Mouse (Mus musculus): ENCODE data around the gene Grip2. TPM values are rescaled to one million over a fixed set of nuclear protein-coding genes. Genes with fewer than 3 reads are reported as not detected.
A peak's percentile ranks its signal among the peaks of the same experiment; 100 is the strongest.

The Grip2 gene
- polyA plus RNA-seq, 1 experiment, result 20.0 TPM

DNA sequence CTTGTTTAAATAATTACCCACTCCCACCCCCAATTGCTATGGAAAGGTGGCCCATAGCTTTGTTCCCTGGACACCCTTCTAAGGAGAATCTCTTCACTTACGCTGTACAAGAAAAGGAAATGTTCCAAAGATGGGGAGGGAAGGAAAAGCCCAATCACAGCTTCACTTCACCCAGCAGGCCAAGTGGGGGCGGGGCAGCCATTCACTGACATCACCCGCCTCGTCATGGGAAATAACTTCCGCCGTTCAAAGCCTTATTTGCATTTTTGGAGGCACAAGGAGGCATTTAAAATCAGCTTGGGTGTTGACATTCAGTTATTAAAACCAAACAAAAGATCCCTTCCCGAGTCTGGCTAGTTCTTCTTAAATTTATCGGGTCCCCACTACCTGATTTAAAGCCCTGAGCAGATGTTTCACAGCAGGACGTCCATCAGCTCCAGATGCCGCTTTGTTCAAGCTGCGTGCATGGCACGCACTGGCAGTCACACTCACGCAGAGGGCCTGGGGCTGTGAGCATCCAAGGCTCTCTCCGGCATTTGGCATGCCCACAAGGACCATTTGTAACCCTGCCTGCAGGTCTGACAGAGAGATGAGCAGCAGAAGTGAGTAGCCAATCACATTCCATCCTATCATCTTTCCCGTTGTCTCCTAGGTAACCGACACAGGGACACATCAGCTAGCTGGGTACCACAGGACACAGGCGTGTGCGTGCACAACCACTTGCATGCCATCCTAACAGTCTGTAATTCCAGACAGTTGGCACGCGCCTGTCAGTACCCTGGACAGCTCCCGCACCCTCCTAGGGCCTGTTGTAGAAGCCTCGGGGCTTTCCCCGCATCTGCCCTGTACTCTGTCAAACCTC, 12.2 kb upstream of the Grip2 start:
- peak overlapping the region; percentile 25 for H3K4me3 ChIP-seq (ENCODE audit: insufficient read depth, low read length)
- no peak overlapping the region for H3K27ac ChIP-seq (ENCODE audit: insufficient read depth, low read length)
- no peak for TF ChIP-seq CTCF (IDR thresholded peaks at IDR 0.05; ENCODE audit: extremely low read depth, insufficient read depth, low read length)
- no peak for TF ChIP-seq POLR2A (IDR thresholded peaks at IDR 0.05; ENCODE audit: extremely low read depth, insufficient read depth, low read length)
- H3K4me1 ChIP-seq (ENCODE audit: control insufficient read depth, insufficient read depth, low read length), result no peaks in the 10 kb centered on the region

DNA sequence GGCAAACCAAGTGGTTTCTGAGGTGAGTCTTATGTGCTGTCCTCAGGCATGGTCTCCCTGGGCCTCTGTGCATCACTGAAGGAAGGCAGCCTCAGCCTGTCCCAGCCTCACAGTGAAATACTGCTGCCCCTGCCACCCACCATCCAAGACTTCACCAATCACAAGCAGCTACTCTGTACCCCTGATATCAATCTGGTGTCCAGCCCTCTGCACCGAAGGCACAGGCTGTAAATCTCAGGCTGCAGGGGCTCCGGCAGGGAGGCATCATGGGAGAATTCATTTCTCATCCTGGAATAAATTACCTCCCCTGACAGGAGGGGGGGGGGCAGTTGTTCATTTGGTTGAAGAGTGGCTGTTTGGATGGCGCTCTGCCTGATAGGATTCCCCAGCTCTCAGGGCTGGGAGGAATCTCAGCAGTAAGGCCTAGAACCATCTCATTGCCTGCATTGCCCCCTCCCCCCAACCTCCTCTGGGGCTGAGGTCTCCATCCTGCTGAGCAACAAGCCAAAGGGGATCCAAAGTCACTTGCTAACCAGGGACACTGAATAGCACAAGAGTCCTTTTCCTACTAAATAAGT, 5.9 kb upstream of the Grip2 start:
- Histone ChIP-seq H3K4me3 (ENCODE audit: insufficient read depth, low read length) (no peak overlapping the region), H3K27ac (ENCODE audit: insufficient read depth, low read length) (no peak overlapping the region), H3K4me1 (ENCODE audit: control insufficient read depth, insufficient read depth, low read length) (no peaks in the 10 kb centered on the region)
- TF ChIP-seq CTCF (IDR thresholded peaks at IDR 0.05; ENCODE audit: extremely low read depth, insufficient read depth, low read length) (no peak), POLR2A (IDR thresholded peaks at IDR 0.05; ENCODE audit: extremely low read depth, insufficient read depth, low read length) (no peak)

DNA sequence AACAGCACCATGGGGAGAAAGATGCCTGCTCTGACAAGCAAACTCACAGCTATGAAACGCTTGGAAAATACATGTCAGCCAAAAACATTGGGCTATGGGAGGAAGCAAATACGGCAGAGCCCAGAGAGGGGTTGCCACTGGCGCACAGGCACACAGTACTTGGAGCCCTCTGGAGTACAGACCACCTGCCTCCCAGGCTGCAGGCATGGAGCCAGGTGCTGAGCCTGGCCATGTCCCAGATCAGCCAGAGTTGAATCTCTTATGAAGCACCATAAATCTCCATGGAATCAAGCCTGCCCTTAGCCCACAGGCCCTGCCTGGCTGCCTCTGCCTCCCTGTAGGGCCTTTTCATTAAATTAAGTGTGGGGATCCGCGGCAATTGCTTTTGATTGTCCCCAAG, 876 bp upstream of the Grip2 start:
- TF ChIP-seq POLR2A (IDR thresholded peaks at IDR 0.05; ENCODE audit: extremely low read depth, insufficient read depth, low read length), result no peak
- TF ChIP-seq CTCF (IDR thresholded peaks at IDR 0.05; ENCODE audit: extremely low read depth, insufficient read depth, low read length), result no peak
- no peak overlapping the region for H3K4me3 ChIP-seq (ENCODE audit: insufficient read depth, low read length)
- no peaks in the 10 kb centered on the region for H3K4me1 ChIP-seq (ENCODE audit: control insufficient read depth, insufficient read depth, low read length)
- H3K27ac ChIP-seq (ENCODE audit: insufficient read depth, low read length), result no peak overlapping the region

DNA sequence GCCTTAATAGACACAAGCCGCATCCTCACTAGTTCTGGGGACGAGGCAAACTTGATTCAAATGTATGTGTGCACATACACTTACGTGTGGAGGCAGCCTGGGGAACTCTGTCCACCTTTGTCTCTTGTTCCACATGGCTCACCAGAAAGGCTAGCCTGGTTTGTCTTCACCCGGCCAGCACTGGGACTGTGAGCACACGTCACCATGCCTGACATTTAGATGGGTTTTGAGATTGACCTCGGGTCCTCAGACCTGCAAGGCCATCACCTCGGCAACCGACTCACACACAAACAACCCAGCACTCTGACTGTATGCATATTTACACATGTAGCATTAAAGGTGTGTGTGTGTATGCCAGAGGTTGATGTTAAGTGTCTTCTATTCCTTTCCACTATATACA, 8.8 kb downstream of the Grip2 start:
- Histone ChIP-seq H3K4me3 (ENCODE audit: insufficient read depth, low read length) (no peak overlapping the region), H3K4me1 (ENCODE audit: control insufficient read depth, insufficient read depth, low read length) (no peaks in the 10 kb centered on the region)

DNA sequence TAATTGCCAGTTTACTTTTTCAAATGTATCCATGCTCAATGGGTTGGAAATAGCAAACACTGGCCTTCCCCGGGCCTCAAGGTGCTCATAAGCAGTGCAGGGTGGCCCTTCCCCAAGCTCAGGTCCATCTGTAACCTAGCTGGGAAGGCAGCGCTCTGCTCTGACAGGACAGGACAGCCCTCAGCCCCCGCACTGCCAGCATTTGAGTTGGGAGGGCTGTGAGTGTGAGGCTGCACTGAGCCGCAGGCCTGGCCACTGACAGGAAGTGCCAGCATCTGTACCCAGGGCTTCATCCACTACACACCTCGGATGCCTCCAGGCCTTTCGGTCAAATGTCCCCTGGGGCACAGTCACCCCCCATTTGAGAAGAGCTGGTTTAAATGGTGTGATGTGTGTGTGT, 11.1 kb downstream of the Grip2 start:
- H3K4me3 ChIP-seq (ENCODE audit: insufficient read depth, low read length), result no peak overlapping the region
- TF ChIP-seq POLR2A (IDR thresholded peaks at IDR 0.05; ENCODE audit: extremely low read depth, insufficient read depth, low read length), result no peak
- TF ChIP-seq CTCF (IDR thresholded peaks at IDR 0.05; ENCODE audit: extremely low read depth, insufficient read depth, low read length), result no peak
- H3K4me1 ChIP-seq (ENCODE audit: control insufficient read depth, insufficient read depth, low read length), result no peaks in the 10 kb centered on the region
- H3K27ac ChIP-seq (ENCODE audit: insufficient read depth, low read length), result no peak overlapping the region

More for the DNA sequence above, 8.8 kb downstream of the Grip2 start:
- H3K27ac ChIP-seq (ENCODE audit: insufficient read depth, low read length), result no peak overlapping the region
- TF ChIP-seq CTCF (IDR thresholded peaks at IDR 0.05; ENCODE audit: extremely low read depth, insufficient read depth, low read length), result no peak
- no peak for TF ChIP-seq POLR2A (IDR thresholded peaks at IDR 0.05; ENCODE audit: extremely low read depth, insufficient read depth, low read length)

DNA sequence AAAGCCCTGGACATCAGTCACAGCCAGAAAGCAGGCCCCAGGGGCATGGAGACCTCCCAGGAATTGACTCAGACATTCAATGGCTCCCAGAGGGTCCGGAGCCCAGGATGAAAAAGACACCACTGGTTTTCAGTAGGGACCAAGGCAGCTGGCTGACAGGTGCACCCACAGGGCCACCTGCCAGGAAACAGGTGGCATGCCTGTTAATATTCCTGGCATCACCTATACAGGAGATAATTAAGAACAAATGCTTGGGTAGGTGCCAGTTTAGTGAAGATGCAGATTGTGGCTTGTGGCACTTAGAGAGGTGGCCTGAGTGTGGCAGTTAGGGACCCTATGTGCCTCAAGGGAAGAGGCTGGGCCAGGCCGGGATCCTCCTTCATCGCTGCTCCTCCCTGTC, 13.4 kb downstream of the Grip2 start:
- H3K4me3 ChIP-seq (ENCODE audit: insufficient read depth, low read length), result no peak overlapping the region
- TF ChIP-seq POLR2A (IDR thresholded peaks at IDR 0.05; ENCODE audit: extremely low read depth, insufficient read depth, low read length) (no peak), CTCF (IDR thresholded peaks at IDR 0.05; ENCODE audit: extremely low read depth, insufficient read depth, low read length) (no peak)
- H3K27ac ChIP-seq (ENCODE audit: insufficient read depth, low read length), result no peak overlapping the region
- no peaks in the 10 kb centered on the region for H3K4me1 ChIP-seq (ENCODE audit: control insufficient read depth, insufficient read depth, low read length)

DNA sequence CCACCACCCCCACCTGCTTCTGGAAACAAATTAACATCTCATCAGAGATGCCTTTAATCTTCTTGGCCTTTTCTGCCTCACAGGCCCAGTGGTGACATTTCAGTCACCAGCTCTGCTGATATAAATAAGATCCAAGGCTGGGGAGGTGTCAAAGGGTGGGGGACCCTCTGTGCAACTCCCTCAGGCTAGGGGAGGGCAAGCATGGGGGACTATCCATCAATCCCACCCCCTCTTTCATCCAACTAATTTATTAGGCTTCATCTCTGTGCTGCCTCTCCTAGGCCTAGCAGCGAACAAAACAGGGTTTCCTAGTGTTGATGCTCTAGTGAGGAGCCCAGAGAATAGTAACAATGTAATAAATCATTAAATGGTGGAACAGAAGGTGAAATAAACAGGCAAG, 17.0 kb downstream of the Grip2 start:
- no peak overlapping the region for H3K4me3 ChIP-seq (ENCODE audit: insufficient read depth, low read length)
- H3K27ac ChIP-seq (ENCODE audit: insufficient read depth, low read length), result no peak overlapping the region
- no peaks in the 10 kb centered on the region; the same call in 1 of the 2 replicates for H3K4me1 ChIP-seq (ENCODE audit: control insufficient read depth, insufficient read depth, low read length)
- no peak for TF ChIP-seq CTCF (IDR thresholded peaks at IDR 0.05; ENCODE audit: extremely low read depth, insufficient read depth, low read length)
- no peak for TF ChIP-seq POLR2A (IDR thresholded peaks at IDR 0.05; ENCODE audit: extremely low read depth, insufficient read depth, low read length)

DNA sequence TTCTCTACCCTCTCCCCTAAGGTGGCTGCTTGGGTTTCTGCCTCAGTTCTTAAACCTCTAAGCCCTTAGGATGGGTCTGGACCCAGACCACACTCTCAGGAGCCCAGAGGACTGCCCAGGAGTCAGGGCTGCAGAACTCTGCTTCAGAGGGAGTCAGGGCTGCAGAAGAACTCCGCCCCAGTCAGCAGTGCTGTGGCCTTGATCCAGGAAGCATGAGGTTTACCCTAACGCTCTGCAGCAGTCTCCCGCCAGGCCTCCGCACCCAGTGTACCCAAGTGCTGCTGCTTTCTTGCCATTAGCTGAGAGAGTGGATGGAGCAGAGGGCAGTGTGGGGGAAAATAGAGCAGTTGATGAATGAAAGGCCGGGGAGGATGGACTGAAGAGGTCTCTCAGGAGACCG, 19.0 kb downstream of the Grip2 start:
- Histone ChIP-seq H3K27ac (ENCODE audit: insufficient read depth, low read length) (no peak overlapping the region), H3K4me1 (ENCODE audit: control insufficient read depth, insufficient read depth, low read length) (peaks cover 6% of the 10 kb centered on the region; the same call in 1 of the 2 replicates), H3K4me3 (ENCODE audit: insufficient read depth, low read length) (no peak overlapping the region)
- no peak for TF ChIP-seq POLR2A (IDR thresholded peaks at IDR 0.05; ENCODE audit: extremely low read depth, insufficient read depth, low read length)
- TF ChIP-seq CTCF (IDR thresholded peaks at IDR 0.05; ENCODE audit: extremely low read depth, insufficient read depth, low read length), result no peak

DNA sequence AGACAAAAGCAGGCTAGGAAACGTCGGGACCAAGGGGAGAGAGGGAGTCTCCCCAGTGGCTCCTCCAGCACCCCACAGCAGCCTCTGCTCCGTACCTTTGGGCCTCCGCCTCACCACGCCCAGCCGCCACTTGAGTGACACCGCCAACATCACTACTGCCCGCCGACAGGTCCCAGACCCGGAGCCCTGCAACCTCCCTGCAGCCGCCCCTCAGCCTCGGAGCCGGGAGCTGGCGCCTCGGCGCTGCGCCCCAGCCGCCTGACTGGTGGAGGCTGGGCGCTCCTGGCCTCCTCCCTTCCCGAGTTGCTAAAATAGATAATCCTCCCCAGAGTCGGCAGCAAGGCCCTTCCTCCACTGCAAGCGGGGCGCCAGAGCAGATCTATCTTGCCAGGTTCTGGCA, 19.9 kb downstream of the Grip2 start:
- Histone ChIP-seq H3K4me1 (ENCODE audit: control insufficient read depth, insufficient read depth, low read length) (peaks cover 6% of the 10 kb centered on the region; the same call in 1 of the 2 replicates), H3K4me3 (ENCODE audit: insufficient read depth, low read length) (peak overlapping the region; percentile 63), H3K27ac (ENCODE audit: insufficient read depth, low read length) (peak overlapping the region; percentile 61)
- TF ChIP-seq CTCF (IDR thresholded peaks at IDR 0.05; ENCODE audit: extremely low read depth, insufficient read depth, low read length) (no peak), POLR2A (IDR thresholded peaks at IDR 0.05; ENCODE audit: extremely low read depth, insufficient read depth, low read length) (0 out of 2 replicates have a peak, but pooled peaks have one; percentile 23)

DNA sequence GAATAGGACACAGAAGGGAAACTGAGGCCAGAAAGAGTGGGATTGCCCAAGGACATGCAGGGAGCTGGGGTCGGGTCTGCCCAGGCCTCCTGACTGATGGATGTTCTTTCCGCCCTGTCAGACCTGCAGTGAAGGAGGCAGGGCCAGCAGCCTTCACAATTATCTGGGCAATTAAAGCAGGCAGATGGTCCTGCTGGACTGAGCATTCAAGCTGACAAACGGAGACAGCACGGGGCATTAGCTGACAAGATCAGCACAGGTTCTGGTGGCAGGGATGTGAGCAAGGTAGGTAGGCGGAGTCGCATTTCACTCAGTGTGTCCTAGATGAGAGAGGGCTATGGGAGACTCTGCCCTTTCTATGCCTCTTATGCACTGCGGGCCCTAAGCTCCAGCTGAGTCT, 22.9 kb downstream of the Grip2 start:
- Histone ChIP-seq H3K4me1 (ENCODE audit: control insufficient read depth, insufficient read depth, low read length) (peaks cover 6% of the 10 kb centered on the region; the same call in 1 of the 2 replicates), H3K27ac (ENCODE audit: insufficient read depth, low read length) (no peak overlapping the region), H3K4me3 (ENCODE audit: insufficient read depth, low read length) (no peak overlapping the region)
- TF ChIP-seq CTCF (IDR thresholded peaks at IDR 0.05; ENCODE audit: extremely low read depth, insufficient read depth, low read length) (no peak), POLR2A (IDR thresholded peaks at IDR 0.05; ENCODE audit: extremely low read depth, insufficient read depth, low read length) (no peak)
